Mouse (Mus musculus): Measurements from ENCODE around the gene Olfr774. TPM values are rescaled to one million over a fixed set of nuclear protein-coding genes. Genes with fewer than 3 reads are reported as not detected.
"Not testable (repeated sequence)": the region's sequence is repeated elsewhere in the genome, so short reads cannot be mapped to it uniquely, and the experiment has no call there.

Olfr774 gene
- not detected in 2 replicates for polyA plus RNA-seq (2012; rRNA removed)

- no peak for TF ChIP-seq POLR2A (IDR thresholded peaks at IDR 0.05; ENCODE audit: low read depth, low read length)
- TF ChIP-seq CTCF (IDR thresholded peaks at IDR 0.05; ENCODE audit: extremely low read depth, insufficient read length, insufficient replicate concordance, low read depth, low read length): no peak
- H3K27me3 ChIP-seq (ENCODE audit: control insufficient read depth, insufficient read depth, low read length): no peaks in the 10 kb centered on the region
- H3K27ac ChIP-seq (ENCODE audit: insufficient read depth, low read depth, low read length): no peak within 1 kb of the TSS
- 60% methylated on average over 2 of the region's 2 CpGs for WGBS
- no peak within 1 kb of the TSS for H3K4me3 ChIP-seq (ENCODE audit: low read depth, low read length)
- H3K4me1 ChIP-seq (ENCODE audit: control insufficient read depth, insufficient read depth, insufficient read length, low read length): no peaks in the 10 kb centered on the region
- no peaks in the 10 kb centered on the region for H3K36me3 ChIP-seq (ENCODE audit: control insufficient read depth, insufficient read depth, low read length)
These were observed at the start of gene Olfr774 for GRCm38 (mm10) chr10:129235904-129236303. TSS of gene Olfr774 (plus strand) at chr10:129236204.

GRCm38 (mm10) chr10:129187319-129187718, 48.7 kb upstream of the Olfr774 start, which contains the start of gene Olfr773:
TSS of gene Olfr773 (minus strand) at chr10:129187419.
- H3K4me3 ChIP-seq (ENCODE audit: low read depth, low read length); H3K36me3 ChIP-seq (ENCODE audit: control insufficient read depth, insufficient read depth, low read length); H3K27me3 ChIP-seq (ENCODE audit: control insufficient read depth, insufficient read depth, low read length); H3K27ac ChIP-seq (ENCODE audit: insufficient read depth, low read depth, low read length); H3K4me1 ChIP-seq (ENCODE audit: control insufficient read depth, insufficient read depth, insufficient read length, low read length): not testable (repeated sequence)

GRCm38 (mm10) chr10:129230737-129231136, 5.3 kb upstream of the Olfr774 start:
- WGBS: 78% methylated on average over 1 of the region's 1 CpGs
- Histone ChIP-seq H3K36me3 (ENCODE audit: control insufficient read depth, insufficient read depth, low read length) (no peaks in the 10 kb centered on the region), H3K4me3 (ENCODE audit: low read depth, low read length) (no peak overlapping the region), H3K4me1 (ENCODE audit: control insufficient read depth, insufficient read depth, insufficient read length, low read length) (no peaks in the 10 kb centered on the region), H3K27ac (ENCODE audit: insufficient read depth, low read depth, low read length) (no peak overlapping the region), H3K27me3 (ENCODE audit: control insufficient read depth, insufficient read depth, low read length) (no peaks in the 10 kb centered on the region)
- no peak for TF ChIP-seq POLR2A (IDR thresholded peaks at IDR 0.05; ENCODE audit: low read depth, low read length)
- TF ChIP-seq CTCF (IDR thresholded peaks at IDR 0.05; ENCODE audit: extremely low read depth, insufficient read length, insufficient replicate concordance, low read depth, low read length): no peak

- Histone ChIP-seq H3K27me3 (ENCODE audit: control insufficient read depth, insufficient read depth, low read length) (no peaks in the 10 kb centered on the region), H3K36me3 (ENCODE audit: control insufficient read depth, insufficient read depth, low read length) (no peaks in the 10 kb centered on the region), H3K27ac (ENCODE audit: insufficient read depth, low read depth, low read length) (no peak within 1 kb of the TSS), H3K4me1 (ENCODE audit: control insufficient read depth, insufficient read depth, insufficient read length, low read length) (no peaks in the 10 kb centered on the region), H3K4me3 (ENCODE audit: low read depth, low read length) (no peak within 1 kb of the TSS)
- 73% methylated on average over 3 of the region's 3 CpGs for WGBS
- TF ChIP-seq POLR2A (IDR thresholded peaks at IDR 0.05; ENCODE audit: low read depth, low read length): no peak
- no peak for TF ChIP-seq CTCF (IDR thresholded peaks at IDR 0.05; ENCODE audit: extremely low read depth, insufficient read length, insufficient replicate concordance, low read depth, low read length)
These were observed 12.1 kb downstream of the Olfr774 start, which contains the start of gene Olfr775 for GRCm38 (mm10) chr10:129248112-129248511. TSS of gene Olfr775 (plus strand) at chr10:129248412.

GRCm38 (mm10) chr10:129258827-129259226, 22.8 kb downstream of the Olfr774 start, which contains the start of gene Olfr776:
TSS of gene Olfr776 (plus strand) at chr10:129259127.
- Histone ChIP-seq H3K4me3 (ENCODE audit: low read depth, low read length) (no peak within 1 kb of the TSS), H3K36me3 (ENCODE audit: control insufficient read depth, insufficient read depth, low read length) (no peaks in the 10 kb centered on the region), H3K27ac (ENCODE audit: insufficient read depth, low read depth, low read length) (no peak within 1 kb of the TSS), H3K27me3 (ENCODE audit: control insufficient read depth, insufficient read depth, low read length) (no peaks in the 10 kb centered on the region), H3K4me1 (ENCODE audit: control insufficient read depth, insufficient read depth, insufficient read length, low read length) (no peaks in the 10 kb centered on the region)
- TF ChIP-seq POLR2A (IDR thresholded peaks at IDR 0.05; ENCODE audit: low read depth, low read length) (no peak), CTCF (IDR thresholded peaks at IDR 0.05; ENCODE audit: extremely low read depth, insufficient read length, insufficient replicate concordance, low read depth, low read length) (no peak)

GRCm38 (mm10) chr10:129271081-129271535, 35.1 kb downstream of the Olfr774 start, which contains the start of gene Olfr777:
TSS of gene Olfr777 (minus strand) at chr10:129271485.
- Histone ChIP-seq H3K4me1 (ENCODE audit: control insufficient read depth, insufficient read depth, insufficient read length, low read length) (no peaks in the 10 kb centered on the region), H3K27ac (ENCODE audit: insufficient read depth, low read depth, low read length) (no peak within 1 kb of the TSS), H3K27me3 (ENCODE audit: control insufficient read depth, insufficient read depth, low read length) (no peaks in the 10 kb centered on the region), H3K4me3 (ENCODE audit: low read depth, low read length) (no peak within 1 kb of the TSS), H3K36me3 (ENCODE audit: control insufficient read depth, insufficient read depth, low read length) (no peaks in the 10 kb centered on the region)
- no peak for TF ChIP-seq CTCF (IDR thresholded peaks at IDR 0.05; ENCODE audit: extremely low read depth, insufficient read length, insufficient replicate concordance, low read depth, low read length)
- WGBS: 90% methylated on average over 2 of the region's 2 CpGs

Other genes with a start within 250 kb of the Olfr774 start
- not detected in 2 replicates for gene Olfr9, start 246.8 kb upstream of the Olfr774 start, polyA plus RNA-seq (2012; rRNA removed)
- not detected in 2 replicates for gene Olfr763, start 225.4 kb upstream of the Olfr774 start, polyA plus RNA-seq (2012; rRNA removed)
- gene Olfr764-ps1, start 196.3 kb upstream of the Olfr774 start, polyA plus RNA-seq (2012; rRNA removed): not detected in 2 replicates
- gene Olfr765, start 186.2 kb upstream of the Olfr774 start, polyA plus RNA-seq (2012; rRNA removed): not detected in 2 replicates
- gene Olfr766-ps1, start 167.2 kb upstream of the Olfr774 start, polyA plus RNA-seq (2012; rRNA removed): not detected in 2 replicates
- not detected in 2 replicates for gene Olfr767, start 153.3 kb upstream of the Olfr774 start, polyA plus RNA-seq (2012; rRNA removed)
- not detected in 2 replicates for gene Olfr768, start 136.8 kb upstream of the Olfr774 start, polyA plus RNA-seq (2012; rRNA removed)
- not detected in 2 replicates for gene Olfr769, start 118.3 kb upstream of the Olfr774 start, polyA plus RNA-seq (2012; rRNA removed)
- gene Olfr770, start 97.2 kb upstream of the Olfr774 start, polyA plus RNA-seq (2012; rRNA removed): not detected in 2 replicates
- gene Olfr771, start 71.5 kb upstream of the Olfr774 start, polyA plus RNA-seq (2012; rRNA removed): not detected in 2 replicates
- gene Olfr772, start 58.3 kb upstream of the Olfr774 start, polyA plus RNA-seq (2012; rRNA removed): not detected in 2 replicates
- gene Olfr773, start 48.8 kb upstream of the Olfr774 start, polyA plus RNA-seq (2012; rRNA removed): not detected in 2 replicates
- not detected in 2 replicates for gene Olfr775, start 12.2 kb downstream of the Olfr774 start, polyA plus RNA-seq (2012; rRNA removed)
- gene Olfr776, start 22.9 kb downstream of the Olfr774 start, polyA plus RNA-seq (2012; rRNA removed): not detected in 2 replicates
- gene Olfr777, start 35.3 kb downstream of the Olfr774 start, polyA plus RNA-seq (2012; rRNA removed): not detected in 2 replicates
- not detected in 2 replicates for gene Olfr780, start 81.9 kb downstream of the Olfr774 start, polyA plus RNA-seq (2012; rRNA removed)
- not detected in 2 replicates for gene Olfr781, start 92.7 kb downstream of the Olfr774 start, polyA plus RNA-seq (2012; rRNA removed)
- gene Olfr782, start 112.6 kb downstream of the Olfr774 start, polyA plus RNA-seq (2012; rRNA removed): not detected in 2 replicates
- not detected in 2 replicates for gene Olfr784, start 147.9 kb downstream of the Olfr774 start, polyA plus RNA-seq (2012; rRNA removed)
- gene Olfr785, start 169.2 kb downstream of the Olfr774 start, polyA plus RNA-seq (2012; rRNA removed): not detected in 2 replicates
- not detected in 2 replicates for gene Olfr786, start 191.1 kb downstream of the Olfr774 start, polyA plus RNA-seq (2012; rRNA removed)
- gene Olfr787, start 225.7 kb downstream of the Olfr774 start, polyA plus RNA-seq (2012; rRNA removed): not detected in 2 replicates
- not detected in 2 replicates for gene Olfr788, start 234.8 kb downstream of the Olfr774 start, polyA plus RNA-seq (2012; rRNA removed)
- not detected in 2 replicates for gene Olfr789, start 248.5 kb downstream of the Olfr774 start, polyA plus RNA-seq (2012; rRNA removed)

Measured in small intestine, adult 2 months (tissue).